Mouse (Mus musculus) gastrocnemius, adult 8-10 months (tissue): ENCODE measurements around the gene Ttc39d. TPM values are rescaled to one million over a fixed set of nuclear protein-coding genes. Genes with fewer than 3 reads are reported as not detected.
"Not testable (repeated sequence)": the region's sequence is repeated elsewhere in the genome, so short reads cannot be mapped to it uniquely, and the experiment has no call there.

Experiments
- DNase-seq, 2 experiments: peaks; one replicate each; pipeline ENCODE4 v3.0.0; 2022; ENCODE audit warnings: low spot score in 2 of 2
- total RNA-seq, 4 experiments: library from RNA; stranded (reverse); gene quantifications; 2 replicates each; pipeline ENCODE4 v1.2.4; 2022

Ttc39d gene
- total RNA-seq: under 1 TPM in 1 of 4 experiments, not detected in 3; 0.13 TPM

DNA sequence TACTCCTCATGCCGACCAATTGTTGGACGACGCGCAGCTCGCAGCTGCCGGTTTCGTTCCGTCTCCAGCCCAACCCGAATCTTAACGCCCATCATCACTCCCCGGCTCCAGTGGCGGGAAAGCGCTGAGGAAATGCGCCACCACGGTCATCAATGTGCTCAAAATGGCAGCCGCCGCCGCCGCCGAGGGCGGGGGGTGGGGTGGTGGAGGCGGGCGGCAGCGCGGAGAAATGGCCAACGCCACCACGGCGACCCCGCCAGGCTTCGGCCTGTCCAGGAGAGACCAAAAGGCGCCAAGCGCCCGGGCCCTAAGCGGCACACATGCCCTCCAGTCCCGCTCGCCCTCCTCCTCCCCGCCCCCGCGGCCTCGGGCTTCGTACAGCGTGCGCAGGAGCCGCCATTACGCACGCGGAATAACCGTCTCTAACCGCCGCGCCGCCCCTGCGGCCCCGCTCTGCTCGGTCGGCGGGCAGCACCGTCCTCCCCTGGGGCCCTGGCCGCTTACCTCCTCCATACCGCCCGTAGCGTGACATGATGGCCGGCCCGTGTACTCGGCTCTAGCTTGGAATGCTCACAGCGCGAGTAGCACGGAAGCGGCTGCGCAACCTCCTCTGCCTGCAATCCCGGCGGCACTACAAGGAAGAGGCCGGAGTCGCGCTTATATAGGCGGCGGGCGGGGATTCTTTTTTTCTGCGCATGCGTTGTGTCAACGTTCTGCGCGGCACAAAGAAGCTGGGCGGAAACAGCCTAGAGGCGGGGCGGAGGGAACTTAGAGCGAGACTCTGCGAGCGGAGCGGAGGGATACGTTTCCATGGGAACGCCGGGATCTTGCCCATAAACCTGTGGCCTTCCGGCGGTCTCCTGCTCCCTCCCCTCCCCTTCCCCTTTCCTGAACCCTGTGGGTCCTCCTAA is at the start of gene Ttc39d, which contains the start of gene Srsf7:
Gene Ttc39d, plus strand, starts transcription at position 790 of the 911 bp plus-strand sequence.
Gene Srsf7, minus strand, starts transcription at position 637 of the 911 bp plus-strand sequence.
- DNase-seq: peak; percentile 95

DNA sequence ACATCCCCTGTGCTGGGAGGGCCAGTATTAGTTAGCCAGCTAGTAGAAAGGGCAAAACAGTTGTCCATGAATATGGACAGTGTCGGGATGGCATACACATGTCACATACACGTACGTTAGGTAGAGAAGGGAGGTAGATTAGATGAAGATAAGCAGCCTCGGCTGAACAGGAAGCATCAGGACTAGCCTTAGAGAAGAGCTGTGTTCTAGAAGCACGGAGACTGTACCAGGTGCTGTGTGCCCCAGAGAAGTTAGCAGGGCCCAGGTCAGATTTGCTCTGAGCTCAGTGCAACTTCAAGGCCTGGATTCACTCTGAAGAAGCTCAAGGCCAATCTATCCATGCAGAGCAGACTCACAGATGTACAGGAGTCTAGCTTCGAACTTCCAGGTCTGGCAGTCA is 49.8 kb upstream of the Ttc39d start:
- DNase-seq: no peak

DNA sequence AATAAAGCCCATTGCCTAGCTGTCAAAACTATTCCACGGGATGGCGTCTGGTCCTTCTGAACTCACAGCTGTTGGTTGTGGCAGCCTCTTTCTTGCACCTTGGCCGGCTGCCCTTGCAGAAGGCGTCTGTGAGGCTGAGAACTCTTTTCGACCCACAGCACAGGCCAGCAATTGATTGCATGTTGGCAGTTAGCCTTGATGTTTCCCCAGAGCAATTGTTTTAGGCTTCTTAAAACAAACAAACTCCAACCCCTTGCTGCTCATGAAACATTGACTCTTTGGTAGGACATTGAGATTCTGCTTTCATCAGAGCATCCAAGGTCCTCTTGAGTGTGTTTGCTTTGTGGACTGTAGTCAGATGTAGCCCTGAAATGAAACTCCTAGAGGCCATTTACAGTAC is 46.8 kb upstream of the Ttc39d start:
- DNase-seq: peak; percentile 65 to 73

DNA sequence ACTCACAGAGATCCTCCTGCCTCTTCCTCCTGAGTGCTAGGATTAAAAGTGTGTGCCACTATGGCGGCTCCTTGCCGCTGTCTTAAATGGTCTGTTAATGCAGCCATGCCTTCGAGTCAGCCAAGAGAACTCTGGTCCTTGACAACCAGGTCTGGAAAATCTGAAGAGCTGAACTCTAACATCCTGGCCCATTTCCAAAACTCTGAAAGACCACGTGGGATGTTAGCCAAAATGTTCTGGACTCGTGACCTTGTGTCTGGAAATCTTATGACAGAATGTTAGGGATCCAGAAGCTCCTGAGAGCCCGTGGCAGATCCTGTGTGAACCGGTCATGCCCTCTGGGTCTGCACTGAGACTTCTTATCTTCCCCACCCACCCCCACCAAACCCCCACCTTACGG is 43.3 kb upstream of the Ttc39d start:
- DNase-seq: no peak

DNA sequence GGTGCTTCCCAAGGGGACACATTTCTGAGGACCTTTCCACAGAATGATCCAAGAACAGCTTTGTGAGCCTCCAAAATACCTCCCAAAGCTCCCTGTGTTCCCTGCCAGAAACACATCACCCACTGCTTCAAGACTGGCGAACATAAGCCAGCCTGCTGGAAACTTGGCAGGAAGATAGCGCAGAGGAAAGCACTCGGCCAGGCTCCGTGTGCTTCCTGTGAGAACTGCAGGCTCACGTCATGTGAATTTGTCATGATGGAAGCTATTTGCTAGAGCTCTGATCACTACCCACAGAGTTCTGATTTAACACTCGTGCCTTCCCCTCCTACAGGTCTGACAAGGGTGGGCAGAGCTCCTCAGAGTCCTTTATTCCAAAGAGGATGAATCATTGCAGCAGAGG is 41.5 kb upstream of the Ttc39d start:
- peak in 1 of 2 experiments; percentile 35 for DNase-seq

DNA sequence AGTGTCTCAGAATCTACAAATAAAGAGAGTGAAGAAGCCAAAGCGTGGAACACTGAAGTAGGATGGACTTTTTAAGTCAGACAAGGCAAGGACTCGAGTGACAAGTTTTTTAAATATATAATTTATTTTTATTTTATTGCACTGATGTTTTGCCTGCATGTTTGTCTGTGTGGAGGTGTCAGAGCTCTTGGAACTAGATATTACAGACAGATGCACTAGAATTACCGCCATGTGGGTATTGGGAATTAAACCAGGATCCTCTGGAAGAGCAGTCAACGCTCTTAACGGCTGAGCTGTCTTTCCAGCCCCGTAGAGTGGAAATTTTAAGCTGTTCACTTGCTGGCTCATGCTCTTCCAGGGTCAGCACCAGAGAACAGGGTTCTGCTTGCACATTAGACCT is 40.9 kb upstream of the Ttc39d start:
- no peak for DNase-seq

DNA sequence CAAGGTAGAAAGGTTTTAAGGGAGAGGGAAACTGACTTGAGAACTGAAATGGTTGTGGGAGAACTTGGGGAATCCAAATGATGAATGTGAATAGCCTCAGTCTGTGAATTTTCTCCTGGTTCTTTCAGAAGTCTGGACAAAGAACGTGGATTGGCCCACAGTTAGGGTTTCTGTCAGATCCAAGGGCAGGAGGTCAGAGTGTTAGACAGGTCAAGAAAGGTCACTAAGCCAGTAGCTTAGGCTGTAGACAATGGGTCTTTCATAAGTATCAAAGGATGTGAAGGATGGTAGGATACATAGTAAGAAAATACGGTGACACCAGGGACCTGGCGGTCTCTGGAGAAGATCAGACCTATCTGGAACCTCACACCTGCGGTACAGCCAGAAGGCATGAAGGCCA is 39.8 kb upstream of the Ttc39d start:
- DNase-seq: no peak

DNA sequence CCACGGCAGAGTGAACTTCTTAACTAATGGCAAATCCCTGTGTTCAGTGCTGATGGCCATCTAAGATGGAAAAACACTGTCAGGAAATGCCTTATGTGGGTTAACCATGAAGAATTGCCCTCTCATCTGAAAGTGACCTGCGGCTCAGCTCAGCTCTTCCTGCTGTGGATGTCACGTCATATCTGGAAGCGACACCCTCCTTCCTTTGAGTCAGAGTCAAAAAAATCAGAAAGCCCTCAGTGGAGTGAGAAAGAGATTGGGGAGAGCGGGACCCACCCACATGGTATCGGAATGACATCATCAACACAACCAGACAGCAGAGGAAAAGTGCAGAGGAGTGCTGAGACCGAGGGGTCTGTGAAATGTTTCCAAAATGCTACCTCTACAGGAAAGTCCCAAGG is 39.4 kb upstream of the Ttc39d start:
- DNase-seq: no peak

DNA sequence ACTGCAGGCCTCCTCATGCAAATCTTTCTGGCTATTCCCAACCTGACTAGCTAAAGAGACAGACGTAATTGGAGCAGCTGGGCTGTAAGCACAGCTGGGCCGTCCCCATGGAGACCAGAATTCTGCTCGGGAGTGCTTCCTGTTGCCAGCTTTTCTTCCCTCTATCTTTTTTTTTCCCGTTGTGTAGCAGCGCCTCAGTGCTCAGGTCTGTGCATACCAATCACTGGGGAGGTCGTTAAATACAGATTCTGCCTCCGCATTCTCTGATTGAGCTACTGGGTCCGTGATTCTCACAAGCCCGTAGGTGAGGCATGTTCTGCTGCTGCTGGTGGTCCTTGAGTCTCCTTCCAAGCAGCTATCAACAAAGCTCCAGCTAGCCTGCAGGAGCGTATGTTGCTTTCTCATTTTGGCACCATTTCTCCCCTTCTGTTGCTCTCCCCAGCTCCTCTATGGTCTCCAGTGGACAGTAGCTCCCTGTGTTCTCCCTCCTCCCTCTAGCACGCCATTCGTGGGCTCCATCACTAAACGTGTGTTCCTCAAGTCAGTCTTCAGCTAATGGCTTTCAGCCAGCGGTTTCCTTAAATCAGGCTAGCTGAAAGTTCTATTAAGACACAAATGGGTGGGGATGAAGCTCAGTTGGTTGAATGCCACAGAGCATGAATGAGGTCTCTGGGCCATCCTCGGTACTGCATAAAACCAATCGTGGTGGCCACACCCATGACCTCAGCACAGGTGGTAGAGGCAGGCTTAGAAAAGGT is 38.7 kb upstream of the Ttc39d start:
- peak in 1 of 2 experiments; percentile 36 for DNase-seq

DNA sequence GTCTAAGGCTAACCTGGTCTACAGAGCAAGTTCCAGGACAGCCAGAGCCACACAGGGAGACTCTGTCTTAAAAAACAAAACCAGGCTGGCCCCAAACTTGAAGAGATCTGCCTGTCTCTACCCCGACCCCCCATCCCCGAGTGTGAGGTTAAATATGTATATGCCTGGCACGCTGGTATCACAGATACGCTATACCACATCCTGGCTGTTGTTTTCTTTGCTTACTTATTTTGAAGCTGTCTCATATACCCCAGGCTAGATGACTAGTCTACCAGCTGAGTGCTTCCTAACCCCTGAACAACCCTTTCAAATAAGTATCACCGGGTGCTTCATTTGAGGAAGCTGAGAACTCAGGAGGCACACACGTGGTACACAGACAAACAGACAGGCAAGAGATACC is 37.5 kb upstream of the Ttc39d start:
- no peak for DNase-seq

DNA sequence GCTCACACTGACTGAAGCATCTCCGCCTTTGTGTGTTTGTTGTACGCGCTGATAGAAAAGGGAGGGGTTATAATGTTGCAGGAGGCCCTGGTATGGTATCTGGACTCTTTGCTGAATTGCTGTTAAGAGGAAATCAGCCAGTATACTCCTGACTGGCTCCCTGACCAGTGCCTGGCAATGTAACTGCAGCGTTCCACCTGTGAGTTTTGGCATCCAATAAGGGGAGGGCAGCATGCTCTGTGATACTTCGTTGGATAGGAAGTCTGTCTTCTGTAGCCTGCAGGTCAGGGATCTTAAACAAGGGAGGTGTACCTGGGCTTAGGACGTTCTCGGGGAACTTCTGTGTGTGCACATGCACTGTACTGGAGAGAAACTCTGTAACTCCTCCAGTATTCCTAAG is 36.3 kb upstream of the Ttc39d start:
- no peak for DNase-seq

DNA sequence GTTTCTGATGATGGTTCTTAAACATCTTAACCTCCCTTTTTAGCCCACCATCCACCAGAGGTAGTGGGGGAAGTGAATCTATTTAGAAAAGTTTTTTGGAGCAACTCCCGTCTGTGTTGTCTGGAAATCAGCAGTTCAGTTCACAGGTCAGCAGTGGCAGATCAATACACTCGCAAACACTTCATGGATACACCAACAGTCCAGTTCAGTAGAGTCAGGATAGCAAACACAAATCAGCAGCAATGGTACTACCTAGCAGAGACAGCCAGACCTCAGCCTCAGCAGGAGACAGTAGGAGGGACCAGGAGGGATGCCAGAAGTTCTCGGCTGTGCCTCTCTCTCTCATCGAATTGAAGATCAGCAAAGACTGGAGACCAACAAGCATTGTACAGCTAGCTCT is 35.3 kb upstream of the Ttc39d start:
- no peak for DNase-seq

DNA sequence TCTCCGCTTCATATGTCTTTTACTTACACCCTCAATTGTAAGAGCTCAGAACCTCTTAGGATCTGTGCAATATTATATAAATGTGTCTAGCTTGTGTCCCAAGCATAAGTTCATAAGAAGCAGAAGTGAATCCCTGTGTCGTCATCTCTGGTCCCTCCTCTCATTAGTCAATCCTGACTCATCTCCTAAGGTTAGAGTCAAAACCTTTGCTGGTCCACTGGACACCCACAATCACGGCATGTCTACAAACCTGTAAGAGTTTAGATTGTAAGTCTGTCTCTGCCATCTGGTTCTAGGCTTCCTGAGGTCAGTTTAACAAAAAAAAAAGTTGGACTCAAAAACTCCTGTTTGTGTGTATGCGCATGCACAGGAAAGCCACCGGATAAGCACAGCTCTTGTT is 34.5 kb upstream of the Ttc39d start:
- DNase-seq: no peak

DNA sequence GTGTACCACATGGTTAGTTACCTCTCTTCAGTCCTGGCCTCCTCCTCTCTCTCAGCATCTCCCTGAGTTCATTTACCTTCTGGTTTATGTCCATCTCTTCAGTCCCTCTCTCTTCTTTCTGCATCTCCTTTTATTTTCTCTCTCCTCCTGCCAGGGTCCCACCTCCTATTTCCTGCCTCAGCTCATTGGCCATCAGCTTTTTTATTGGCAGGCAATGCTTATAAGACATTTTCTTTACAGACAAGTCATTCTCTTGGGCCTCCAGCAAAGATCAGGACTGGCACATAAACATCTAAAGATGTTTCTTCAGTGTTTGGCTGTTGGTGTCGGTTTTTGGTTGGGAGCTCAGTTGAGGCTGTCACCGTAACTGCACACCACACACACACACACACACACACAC is 33.6 kb upstream of the Ttc39d start:
- no peak for DNase-seq

DNA sequence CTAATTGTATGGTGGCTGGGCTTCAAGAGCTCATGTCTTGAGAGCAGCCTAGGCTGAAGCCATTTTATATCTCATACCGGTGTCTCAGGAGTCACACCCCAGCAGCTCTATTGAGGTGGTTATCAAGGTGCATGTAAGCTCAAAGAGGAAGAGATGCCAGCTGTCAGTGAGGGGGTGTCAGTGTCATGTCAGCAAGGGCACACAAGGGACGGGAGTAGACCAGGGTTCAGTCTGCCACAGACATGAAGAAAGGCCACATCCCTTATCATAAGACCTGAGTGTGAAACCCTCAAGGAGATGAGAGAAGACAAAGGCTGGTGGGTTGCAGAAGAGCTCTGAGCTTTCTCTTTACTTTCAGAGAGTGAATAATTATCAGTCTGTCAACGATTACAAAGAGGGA is 33.1 kb upstream of the Ttc39d start:
- no peak for DNase-seq

DNA sequence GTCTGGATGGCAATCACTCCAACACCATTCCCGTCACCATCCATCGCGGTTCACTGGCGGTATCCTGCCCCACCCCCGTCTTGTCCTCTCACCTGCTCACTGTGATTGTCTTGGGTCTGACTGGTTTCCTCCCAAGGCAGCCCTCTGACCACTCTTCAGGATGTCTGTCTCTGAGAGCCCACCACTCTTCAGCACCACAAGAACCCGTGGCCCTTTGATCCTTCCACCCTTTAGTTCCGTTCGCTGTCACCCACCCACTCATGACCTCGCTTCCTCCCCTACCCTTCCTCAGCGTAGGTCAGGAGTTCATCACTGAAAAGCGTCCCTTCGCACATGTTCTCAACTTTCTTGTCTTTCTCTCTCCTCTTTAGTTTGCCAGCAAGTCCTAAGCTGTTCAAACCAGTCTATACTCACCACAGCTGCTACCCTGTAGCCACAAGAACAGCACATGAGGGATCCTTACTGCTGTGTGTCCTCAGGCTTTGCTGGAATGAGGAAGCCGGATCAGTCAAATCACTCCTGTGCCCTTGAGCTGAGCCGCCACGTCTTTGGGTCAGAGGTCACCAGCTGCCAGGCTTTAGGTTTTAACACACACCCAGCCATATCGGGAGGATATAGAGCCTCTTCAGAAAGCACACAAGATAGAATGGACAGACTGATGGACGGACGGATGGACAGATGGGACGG is 32.4 kb upstream of the Ttc39d start:
- no peak for DNase-seq

DNA sequence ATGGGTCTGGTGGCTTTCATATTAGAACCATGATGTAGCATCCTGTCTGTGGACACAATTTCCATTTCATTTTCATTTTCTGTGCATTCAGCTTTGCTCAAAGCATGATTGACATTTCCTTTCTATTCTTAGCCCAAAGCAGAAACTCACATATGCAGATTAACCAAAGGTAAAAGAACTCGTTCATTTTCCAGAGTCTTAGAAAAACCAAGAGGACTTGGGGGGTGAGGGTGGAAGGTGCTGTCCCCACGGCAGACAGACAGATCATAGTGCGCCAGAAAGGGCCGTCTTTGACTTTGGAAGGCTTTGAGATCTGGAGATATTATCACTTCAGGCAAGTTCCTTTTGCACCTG is 31.9 kb upstream of the Ttc39d start:
- no peak for DNase-seq

DNA sequence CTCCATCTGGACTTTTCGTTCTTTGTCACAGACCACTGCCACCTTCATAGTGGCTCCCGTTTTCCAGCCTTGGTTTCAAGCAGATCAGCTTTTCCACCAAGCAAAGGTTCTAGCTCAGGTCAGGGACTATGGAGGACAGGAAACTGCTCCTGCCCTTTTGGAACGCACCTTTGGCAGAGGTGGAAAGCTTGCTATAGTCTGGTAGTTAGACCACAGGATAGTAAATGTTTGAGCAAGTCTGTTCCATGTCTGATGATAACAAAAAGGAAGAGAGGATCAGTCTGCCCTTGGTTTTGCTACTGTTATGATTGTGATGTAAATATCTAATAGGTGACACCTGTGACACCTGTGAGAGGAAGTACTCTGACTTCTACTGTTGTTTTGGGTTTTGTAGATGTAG is 31.3 kb upstream of the Ttc39d start:
- no peak for DNase-seq

DNA sequence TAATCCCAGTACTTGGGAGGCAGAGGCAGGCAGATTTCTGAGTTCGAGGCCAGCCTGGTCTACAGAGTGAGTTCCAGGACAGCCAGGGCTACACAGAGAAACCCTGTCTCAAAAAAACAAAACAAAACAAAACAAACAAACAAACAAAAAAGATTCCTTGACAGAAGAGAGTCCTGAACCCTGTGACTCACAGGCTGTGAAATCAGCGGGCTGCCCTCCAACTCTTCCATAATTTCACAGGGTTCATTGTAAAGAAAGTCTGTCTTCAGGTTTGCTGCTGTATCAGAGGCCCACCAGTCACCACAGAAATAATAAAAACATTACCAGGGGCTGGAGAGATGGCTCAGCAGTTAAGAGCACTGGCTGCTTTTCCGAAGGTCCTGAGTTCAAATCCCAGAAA is 28.4 kb upstream of the Ttc39d start:
- DNase-seq: not testable (repeated sequence)

DNA sequence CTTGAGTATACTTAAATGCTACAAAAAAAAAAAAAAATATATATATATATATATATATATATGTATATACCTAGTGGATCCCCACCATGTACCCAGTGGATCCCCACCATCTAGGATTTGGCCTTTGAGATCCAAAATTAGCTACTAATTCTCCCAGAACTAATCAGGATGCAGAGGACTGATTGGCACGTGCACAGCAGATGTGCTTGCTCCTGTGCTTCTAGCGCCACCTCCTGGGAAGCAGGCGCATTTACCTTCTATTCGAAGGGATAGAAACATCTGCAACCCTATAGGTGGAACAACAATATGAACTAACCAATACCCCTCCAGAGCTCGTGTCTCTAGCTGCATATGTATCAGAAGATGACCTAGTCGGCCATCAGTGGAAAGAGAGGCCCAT is 27.3 kb upstream of the Ttc39d start:
- DNase-seq: peak; percentile 31 to 54

DNA sequence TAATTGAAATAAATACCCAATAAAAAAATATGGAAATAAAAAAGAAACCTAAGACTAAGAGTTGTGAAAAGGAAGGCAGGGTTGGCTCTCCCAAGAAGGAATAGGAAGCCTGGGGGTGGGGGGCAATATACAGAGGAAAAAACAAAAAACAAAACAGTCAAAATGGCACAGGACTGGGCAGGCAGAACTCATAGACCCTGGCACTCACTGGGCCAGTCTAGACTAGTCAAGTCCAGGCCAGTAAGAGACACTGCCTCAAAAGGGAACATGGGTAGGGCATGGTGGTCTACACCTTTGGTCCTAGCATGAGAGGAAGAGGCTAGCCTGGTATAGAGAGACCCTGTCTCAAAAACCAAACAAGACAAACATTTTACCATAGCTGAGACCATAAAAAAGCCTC is 26.8 kb upstream of the Ttc39d start:
- DNase-seq: no peak

DNA sequence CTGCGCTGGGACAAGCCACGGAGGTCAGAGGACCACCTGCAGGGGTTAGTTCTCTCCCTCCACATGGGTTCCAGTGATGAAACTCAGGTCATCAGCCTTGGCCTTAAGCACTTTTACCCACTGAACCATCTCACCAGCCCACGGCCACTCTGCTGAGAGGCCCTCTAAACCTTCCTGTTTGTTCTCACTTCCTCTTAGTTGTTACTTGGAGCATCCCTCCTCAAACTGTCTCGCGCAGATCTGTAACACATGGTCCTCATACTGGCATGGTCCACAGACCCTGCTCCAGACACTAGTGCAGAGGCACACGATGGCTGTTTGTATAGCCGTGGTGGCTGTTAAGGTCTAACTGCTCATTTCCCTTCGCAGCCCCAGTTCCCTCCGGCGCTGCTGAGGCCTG is 23.6 kb upstream of the Ttc39d start:
- DNase-seq: no peak
